Mouse (Mus musculus): Measurements from ENCODE around the gene Pcdh15.

Pcdh15 gene

DNA sequence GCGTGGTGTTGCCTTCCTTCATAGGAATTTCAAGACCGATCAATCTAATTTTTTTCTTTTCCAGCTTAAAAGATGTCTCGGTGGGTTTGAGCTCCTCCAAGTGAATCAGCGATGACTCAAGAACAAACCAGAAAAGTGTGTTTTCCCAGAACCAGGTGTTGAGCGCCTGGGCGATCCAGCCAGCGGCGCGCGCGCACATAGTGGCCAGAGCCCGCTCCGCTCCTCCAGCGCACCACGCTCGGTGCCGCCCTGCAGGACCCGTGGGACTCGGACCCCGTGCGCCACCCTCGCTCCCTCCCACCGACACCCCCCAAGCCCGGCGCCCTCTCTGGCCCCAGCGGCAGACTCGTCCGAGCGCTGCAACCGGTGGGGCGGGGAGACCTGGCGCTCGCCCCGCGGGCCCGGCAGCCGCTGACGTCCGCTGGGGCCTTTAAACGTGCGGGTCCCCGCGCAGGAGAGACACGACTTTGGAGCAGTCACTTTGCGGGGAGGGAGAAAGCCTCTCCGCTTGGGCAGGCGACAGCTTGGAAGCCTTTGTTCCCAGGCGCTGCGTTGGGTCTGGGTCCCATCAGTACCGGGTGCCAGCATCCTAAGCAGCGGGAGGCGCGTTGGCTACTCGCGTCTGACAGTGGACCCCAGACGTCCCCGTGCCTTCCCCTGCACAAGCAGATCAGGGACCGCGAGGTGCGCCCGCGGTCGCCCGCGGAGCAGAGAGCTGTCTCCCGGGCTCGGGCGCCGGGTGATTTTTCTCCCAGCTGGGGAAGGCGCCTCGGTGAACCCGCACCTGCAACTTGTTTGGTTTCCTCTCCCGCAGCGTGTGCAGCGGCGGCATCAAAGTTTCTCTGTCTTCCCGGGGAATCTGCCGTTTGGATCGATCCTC lies at the start of gene Pcdh15:
Gene Pcdh15 (plus strand): TSS at position 377 of the 880 bp plus-strand sequence.
- DNase-seq (ENCODE audit: low spot score) = peak; percentile 6

GRCm38 (mm10) chr10:73052074-73052473 lies 47.1 kb upstream of the Pcdh15 start:
- no peak for DNase-seq (ENCODE audit: low spot score)

GRCm38 (mm10) chr10:73059726-73060230 lies 39.4 kb upstream of the Pcdh15 start:
- no peak for DNase-seq (ENCODE audit: low spot score)

DNA sequence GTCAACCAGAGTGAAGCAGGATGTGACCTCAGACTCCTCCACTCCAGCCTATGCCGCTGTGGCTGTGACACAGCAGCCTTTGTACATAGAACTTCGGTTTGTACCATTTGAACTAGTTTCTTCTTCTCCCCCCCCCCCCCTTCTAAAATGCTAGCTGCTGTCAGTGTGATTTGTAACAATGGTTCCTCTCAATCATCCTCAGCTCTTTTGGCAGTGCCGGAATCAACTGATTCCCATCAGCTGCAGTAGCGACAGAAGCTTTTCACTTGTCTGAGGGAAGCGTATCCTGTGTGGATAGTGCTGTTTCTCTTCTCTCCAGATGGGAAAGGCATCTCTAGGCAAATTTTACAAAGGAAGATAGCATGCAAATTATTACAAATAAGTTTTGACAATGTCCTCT lies 12.4 kb upstream of the Pcdh15 start:
- DNase-seq (ENCODE audit: low spot score) = no peak

- peak; percentile 4 for DNase-seq (ENCODE audit: low spot score)
Measured at GRCm38 (mm10) chr10:73096531-73097135, 2.5 kb upstream of the Pcdh15 start.

DNA sequence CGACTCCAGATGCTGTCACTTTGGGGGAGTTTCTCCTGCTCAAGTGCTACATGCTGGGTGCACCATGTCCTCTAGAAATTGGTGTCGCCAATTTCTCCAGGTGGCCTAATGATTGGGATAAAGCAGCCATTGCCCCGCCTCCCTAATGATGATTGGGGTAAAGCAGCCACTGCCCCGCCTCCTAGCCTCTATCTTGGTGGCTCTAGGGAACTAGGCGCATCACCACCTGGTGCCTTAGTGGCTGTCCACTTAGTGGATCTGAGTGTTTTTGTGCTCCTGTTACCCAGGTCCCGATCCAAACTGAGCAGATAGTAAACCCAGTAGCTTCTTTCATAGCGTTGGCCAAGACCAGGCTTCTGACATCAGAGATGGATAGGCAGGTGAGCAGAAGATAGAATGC lies 2.0 kb upstream of the Pcdh15 start:
- DNase-seq (ENCODE audit: low spot score) = no peak

- peak; percentile 36 for DNase-seq (ENCODE audit: low spot score)
Measured at GRCm38 (mm10) chr10:73097979-73098378, 1.2 kb upstream of the Pcdh15 start.

GRCm38 (mm10) chr10:73099846-73100241 lies 702 bp downstream of the Pcdh15 start:
- DNase-seq (ENCODE audit: low spot score) = peak; percentile 8

DNA sequence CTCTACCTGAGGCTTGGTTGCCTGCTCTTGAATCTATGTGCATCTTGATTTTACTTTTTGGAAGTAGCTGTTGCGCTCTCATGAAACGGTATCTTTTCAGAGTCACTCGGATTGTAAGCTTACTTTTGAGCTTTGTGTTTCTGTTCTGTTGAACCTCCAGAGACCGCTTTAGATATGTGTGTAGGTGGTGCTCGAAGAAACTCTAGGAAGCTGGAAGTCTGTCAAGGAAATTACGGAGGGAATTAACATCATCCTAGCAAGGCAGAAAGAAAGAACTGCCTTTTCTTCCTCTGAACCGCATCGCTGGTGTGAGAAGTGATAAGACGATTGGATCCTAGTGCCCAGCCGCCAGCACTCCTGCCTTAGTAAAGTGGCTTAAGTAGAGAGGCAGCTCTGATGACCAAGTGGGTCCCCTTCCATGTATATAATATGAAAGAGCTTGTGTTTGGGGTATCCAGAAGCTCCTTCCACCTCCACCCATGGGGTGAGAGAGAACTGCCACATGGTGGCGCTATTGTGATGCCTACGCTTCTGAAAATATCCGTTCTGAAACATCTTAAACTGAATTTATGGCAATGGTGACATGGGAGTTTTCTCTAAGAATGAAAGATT lies 4.3 kb downstream of the Pcdh15 start:
- no peak for DNase-seq (ENCODE audit: low spot score)

DNA sequence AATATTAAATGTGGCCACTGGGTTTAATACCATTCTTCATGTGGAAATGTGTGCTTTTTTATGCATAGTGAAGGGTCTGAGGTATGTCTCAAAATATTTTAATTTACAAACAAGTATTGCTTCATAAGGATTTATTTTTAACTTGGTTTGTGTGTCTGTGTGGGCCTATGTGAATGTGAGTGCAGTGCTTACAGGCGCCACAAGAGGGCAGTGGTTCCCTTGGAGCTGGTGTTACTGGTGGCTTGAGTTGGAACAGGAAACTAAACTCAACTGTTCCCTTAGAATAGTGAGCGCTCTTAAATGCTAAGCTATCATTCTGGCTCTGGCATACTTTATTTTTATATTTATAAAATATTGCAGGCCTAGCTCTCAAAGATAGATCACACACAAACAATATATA lies 6.8 kb downstream of the Pcdh15 start:
- peak; percentile 42 for DNase-seq (ENCODE audit: low spot score)

DNA sequence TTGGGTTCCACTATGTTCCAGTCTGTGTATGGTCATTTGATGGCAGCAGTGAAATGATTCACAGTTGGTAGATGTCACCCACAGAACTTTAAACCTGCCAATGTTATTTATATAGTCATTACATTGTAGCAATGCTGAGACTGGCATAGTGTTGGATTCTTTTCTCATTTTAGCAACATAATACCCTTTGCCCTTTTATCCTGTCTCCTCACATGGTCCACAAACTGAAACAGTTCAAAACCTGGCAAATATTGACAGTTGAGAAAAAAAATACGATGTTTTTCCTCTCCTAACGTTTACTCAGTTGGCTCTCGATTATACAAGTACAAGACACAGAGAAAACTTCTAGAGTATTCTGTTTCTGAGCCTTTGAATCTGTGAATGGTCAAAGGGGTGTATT lies 38.8 kb downstream of the Pcdh15 start:
- no peak for DNase-seq (ENCODE audit: low spot score)

DNA sequence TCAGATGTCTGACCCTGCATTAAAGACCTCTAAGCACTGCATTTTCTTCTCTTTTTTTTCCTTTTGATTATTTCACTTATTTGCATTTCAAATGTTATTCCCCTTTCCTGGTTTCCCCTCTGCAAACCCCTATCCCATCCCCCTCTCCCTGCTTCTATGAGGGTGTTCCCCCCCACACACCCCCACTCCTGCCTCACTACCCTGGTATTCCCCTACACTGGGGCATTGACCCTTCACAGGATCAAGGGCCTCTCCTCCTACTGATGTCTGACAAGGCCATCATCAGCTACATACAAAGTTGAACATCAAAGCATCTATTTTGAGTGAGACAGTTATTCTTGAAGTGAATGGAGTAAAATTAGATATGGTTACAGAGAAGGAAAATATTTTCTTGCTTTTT lies 48.4 kb downstream of the Pcdh15 start:
- no peak for DNase-seq (ENCODE audit: low spot score)

DNA sequence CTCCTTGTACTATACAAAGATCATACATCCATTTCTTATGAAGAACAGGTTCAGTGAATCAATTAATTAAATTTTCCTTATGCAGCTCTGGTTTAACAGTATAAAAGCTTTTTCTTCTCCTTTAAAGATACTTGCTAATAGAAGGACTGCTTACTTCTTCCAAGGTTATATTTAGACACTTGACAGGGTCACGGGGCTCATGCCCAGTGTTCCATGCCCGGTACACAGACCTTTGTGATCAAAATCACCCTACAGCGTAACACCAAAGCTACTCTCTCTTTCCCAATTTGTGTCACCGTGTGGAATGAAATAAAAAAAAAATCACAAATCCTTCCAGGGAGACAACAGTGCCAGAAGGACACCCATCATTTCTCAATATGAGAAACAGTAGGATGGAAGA lies 48.8 kb downstream of the Pcdh15 start:
- DNase-seq (ENCODE audit: low spot score) = no peak

DNA sequence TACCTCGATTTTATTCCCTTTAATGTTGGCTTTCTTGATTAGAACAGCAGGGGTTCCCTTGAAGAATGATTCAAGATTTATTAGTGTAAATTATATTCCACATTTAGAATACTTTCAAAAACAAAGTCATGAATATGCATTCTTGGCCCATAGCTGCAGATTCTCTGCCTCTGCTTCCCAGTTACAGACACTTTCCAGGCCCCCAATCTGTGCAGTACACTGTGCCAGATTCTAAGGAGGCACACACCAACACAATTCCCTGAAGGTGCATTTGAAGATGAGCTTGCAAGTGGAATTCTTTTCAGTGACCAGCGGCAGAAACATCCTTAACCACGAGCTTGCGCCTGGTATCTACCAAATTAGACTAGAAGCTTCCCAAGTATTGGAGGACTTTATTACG lies 55.4 kb downstream of the Pcdh15 start:
- no peak for DNase-seq (ENCODE audit: low spot score)

- DNase-seq (ENCODE audit: low spot score) = no peak
Measured at GRCm38 (mm10) chr10:73161757-73162156, 62.6 kb downstream of the Pcdh15 start.

GRCm38 (mm10) chr10:73216001-73216400 lies 116.9 kb downstream of the Pcdh15 start:
- DNase-seq (ENCODE audit: low spot score) = no peak

GRCm38 (mm10) chr10:73242294-73242693 lies 143.2 kb downstream of the Pcdh15 start:
- no peak for DNase-seq (ENCODE audit: low spot score)

GRCm38 (mm10) chr10:73280438-73280837 lies 181.3 kb downstream of the Pcdh15 start:
- DNase-seq (ENCODE audit: low spot score) = no peak

- no peak for DNase-seq (ENCODE audit: low spot score)
Measured at GRCm38 (mm10) chr10:73296456-73296855, 197.3 kb downstream of the Pcdh15 start.

- DNase-seq (ENCODE audit: low spot score) = no peak
Measured at GRCm38 (mm10) chr10:73301951-73302350, 202.8 kb downstream of the Pcdh15 start.

- no peak for DNase-seq (ENCODE audit: low spot score)
Measured at GRCm38 (mm10) chr10:73306677-73307076, 207.5 kb downstream of the Pcdh15 start.

DNA sequence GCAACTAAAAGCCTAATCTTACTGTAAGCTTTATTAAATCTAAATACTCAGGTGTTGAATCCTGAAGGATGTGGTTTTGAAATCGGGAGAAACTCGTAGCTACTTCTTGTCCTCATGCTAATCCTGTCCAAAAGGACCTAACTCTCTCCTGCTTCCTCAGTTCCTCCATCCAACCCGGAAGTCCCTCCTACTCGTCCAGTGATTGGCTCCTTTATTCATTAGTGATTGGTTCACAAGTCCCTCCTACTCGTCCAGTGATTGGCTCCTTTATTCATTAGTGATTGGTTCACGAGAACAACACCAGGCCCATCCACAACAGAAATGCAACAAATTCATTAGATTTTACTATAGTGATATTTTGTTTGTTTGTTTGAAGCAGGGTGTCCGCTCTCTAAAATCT lies 227.7 kb downstream of the Pcdh15 start:
- peak; percentile 13 for DNase-seq (ENCODE audit: low spot score)

DNA sequence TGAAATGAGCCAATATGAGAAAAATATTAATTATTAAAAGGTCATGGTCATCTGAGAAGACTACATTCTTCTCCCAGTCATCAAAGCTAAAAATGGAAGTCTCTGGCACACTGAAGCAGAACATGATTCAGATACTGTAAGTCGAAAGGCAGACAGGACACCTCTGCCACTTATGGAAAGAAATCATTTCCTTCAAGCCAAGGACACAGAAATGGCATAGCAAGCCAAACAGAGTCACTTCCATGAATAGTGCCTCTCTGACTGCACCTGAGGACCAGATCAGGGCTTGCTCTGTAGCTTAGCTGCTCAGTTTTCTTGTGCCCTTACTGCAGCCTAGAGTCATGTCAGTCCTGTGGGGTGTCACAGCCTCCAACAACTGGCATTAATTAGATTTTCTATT lies 234.3 kb downstream of the Pcdh15 start:
- DNase-seq (ENCODE audit: low spot score) = no peak
